Mouse (Mus musculus): Measurements from ENCODE around the gene Aunip.
"Not testable (repeated sequence)": the region's sequence is repeated elsewhere in the genome, so short reads cannot be mapped to it uniquely, and the experiment has no call there.

The Aunip gene

DNA sequence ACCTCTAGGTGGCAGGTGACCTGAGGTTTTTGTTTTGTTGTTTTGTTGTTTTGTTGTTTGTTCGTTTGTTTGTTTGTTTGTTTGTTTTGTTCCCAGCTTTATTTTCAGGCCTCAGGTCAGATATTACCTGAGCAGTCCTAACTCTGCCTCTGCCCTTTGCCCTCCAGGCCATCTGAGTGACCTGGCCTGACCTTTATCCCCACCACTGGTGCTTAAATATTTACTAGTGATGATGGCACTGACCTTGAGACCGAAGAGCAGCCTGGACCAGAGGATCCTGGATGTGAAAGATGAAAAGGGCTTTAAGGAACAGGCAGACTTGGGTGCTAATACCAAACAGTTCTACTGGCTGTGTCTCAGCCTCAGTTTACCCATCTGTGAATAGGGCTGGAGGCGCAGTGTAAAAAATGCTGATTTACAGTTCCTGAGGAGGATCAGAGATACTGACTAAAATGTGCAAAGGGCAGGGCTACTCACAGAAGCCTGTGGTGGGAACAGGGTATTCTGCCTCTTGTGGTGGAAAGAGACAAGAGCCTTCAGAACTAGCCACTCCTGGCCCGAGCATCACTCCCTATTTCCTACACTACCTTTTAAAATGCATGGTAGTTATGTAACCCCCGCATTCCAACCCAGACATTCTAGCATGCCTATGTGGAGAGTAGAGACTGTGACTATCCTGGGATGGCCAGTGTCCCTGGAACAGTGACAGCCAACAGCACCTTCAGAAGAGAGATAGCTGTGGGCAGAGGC lies 25.5 kb upstream of the Aunip start:
- no peak for DNase-seq (ENCODE audit: low spot score)

DNA sequence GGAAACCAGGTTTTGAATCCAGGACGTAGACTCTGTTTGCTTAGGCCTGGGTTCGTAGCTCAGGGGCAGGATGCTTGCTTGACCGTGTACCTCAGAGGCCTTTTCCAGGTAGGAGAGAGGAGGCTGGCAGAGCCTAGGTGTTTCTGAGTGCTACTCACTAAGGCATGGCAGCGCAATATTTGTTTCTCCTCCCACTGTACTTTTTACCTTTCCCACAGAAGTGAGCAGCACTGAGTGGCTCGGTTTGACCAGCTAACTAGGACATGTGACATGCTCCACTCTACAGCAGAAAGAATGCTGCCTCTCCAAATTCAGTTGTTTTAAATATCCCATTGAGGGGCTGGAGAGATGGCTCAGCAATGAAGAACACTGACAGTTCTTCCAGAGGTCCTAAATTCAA lies 22.6 kb upstream of the Aunip start:
- no peak for DNase-seq (ENCODE audit: low spot score)

DNA sequence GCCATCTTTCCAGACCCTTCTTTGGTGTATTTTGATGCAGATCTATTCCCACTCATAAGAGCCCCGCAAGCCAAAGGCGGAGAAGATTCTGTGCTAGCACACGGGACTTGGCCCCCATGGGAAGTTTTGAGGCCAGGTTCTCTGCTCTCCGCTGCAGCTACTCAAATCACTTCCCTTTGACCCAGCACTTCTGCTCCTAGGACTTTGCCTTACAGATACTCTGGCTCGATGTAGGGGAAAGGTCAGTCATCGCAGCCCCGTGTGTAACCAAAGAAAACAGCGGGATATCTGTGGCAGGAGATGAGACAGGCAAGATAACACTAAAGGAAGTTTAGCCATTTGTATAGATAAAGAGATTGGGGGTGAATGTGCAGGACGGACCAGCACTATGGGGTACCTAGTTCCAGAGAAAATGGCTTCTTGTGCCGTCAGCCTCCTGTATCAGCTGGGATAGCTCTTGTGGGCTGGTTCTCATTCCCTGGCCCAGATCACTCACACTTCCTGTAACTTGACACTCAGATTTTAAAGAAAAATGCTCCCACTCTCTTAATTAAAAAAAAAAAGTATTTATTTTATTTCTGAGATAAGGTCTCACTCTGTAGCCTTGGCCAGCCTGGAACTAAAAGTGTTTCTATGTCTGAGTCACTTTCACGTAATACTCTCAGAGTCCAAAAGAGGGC lies 20.7 kb upstream of the Aunip start:
- DNase-seq (ENCODE audit: low spot score), result no peak

DNA sequence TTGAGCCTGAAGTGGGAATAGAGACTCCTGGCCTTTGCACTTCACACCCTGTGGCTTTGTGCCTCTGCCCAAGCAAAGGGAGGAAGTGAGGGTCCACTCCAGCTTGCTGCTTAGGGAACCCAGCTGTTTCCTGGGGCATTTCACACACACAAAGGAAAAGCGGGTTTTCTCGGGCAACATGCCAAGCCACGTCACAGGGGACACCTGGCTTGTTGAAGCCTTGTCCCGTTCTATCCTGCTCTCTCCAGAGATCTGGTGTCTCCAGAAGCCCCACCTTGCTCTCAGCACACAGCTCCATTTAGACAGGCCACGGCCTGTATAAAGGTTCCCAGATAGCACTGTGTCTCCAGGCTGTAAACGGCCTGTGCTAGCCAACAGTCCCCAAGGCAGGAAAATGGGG lies 19.1 kb upstream of the Aunip start:
- DNase-seq (ENCODE audit: low spot score), result no peak

DNA sequence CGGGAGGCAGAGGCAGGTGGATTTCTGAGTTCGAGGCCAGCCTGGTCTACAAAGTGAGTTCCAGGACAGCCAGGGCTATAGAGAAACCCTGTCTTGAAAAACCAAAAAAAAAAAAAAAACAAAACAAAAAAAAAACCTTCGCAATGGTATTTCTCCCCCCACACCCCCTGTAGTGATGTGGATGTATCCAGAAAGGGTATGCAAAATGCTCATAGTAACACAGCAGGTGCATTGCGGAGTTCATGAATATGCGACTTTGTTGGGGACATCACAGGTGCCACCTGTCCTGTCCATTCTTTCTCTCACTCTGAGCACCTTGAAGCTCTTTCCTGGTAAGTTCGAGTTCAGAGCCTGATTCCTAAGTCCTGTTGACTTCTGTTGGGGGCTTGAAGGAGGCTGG lies 16.6 kb upstream of the Aunip start:
- DNase-seq (ENCODE audit: low spot score), result not testable (repeated sequence)

DNA sequence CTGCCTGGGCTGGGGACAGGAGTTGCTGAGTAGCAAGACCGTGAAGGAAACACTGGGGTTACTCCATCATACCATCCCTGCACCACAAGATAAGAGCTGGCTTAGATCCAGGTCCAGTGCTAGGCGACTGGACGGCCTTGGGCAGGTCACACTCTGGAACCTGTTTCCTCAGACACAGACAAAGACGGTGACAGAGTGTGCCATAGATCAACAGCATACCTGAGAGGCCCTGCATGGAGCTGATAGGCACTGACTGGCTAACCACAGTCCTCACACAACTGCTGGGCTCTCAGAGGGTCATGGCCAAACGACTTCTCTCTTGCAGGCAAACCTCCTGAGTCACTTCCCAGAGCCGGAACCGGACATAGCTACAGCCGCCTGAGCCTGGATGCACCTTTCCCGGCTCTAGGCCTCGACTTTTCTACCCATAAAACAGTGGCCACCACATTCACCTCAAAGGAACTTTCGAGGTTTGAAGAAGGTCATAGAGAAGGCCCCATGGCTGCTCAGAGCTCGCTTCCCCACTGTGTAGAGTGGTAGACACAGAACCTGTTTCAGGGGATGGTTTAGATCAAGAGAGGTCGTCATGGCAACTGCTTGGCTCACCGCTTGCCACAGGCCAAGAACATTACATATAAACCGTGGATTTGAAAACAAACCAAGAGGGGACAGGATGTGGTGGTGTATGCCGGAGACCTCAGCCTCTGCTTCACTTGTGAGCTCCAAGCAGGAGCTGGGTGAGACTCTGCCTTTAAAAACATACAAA lies 15.8 kb upstream of the Aunip start:
- peak; percentile 33 for DNase-seq (ENCODE audit: low spot score)

DNA sequence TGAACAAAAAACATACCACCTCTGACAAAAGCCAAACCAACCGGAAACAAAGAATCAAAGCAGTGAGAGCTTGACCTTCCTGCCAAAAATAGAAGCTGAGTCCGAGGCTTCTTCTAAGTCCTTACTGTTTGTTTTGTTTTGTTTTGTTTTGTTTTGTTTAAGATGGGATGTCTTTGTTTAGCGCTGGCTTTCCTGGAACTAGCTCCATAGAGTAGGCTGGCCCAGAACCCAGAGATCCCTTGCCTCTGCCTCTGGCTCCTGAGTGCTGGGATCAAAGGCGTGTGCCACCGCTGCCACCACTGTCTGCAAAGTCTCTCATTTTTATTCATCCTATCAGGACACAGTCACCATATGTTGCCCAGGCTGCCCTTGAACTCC lies 15.3 kb upstream of the Aunip start:
- no peak for DNase-seq (ENCODE audit: low spot score)

DNA sequence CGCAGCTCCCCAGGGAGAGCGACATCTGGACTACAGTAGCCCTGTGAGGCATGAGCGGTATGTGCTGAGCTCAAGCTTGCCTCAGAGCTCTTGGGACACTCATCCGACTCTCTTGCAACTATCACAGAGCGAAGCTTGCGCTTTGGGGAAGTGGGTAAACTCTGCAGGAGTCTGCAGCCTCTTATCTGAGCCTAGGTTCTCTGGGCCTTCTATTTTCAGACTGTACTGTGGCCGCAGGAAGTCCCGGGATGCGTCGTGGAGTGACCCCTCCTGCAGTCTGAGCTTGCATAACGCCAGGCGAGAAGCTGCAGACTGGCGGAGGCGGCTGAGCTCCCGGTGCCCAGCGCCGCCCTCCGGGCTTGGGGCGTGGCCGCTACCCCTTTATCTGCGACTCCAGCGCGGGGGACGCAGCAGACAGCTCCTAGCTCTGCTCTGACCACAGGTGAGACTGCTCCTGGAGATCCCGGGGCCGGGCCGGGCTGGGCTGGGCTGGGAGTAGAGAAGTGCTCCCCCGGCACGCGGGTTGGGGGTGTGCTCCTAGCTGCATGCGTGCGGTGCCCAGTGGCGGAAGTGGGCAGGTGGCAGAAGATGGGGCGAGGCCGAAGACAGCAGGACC lies 14.1 kb upstream of the Aunip start, which contains the start of gene Paqr7:
Gene Paqr7 (plus strand): TSS at position 103 of the 616 bp plus-strand sequence.
- peak; percentile 61 for DNase-seq (ENCODE audit: low spot score)

DNA sequence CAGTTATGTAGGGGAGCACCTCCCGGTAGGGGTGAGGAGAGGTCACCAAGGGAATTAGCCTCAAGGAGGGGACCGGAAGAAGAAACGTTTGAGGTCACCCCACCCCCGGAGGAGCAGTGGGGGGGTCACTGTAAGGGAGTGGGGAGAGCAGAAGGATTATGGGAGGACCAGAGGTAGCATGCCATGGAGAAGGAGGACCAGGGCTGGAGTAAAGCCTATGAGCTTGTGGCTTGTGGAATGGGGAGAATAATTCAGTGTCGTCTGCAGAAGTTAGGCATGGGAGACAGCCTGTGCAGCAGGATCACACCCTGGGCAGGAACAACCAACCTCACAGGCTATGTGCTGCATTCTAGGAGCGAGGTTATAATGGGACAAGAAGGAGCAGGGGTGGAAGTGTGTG lies 13.6 kb upstream of the Aunip start:
- no peak for DNase-seq (ENCODE audit: low spot score)

DNA sequence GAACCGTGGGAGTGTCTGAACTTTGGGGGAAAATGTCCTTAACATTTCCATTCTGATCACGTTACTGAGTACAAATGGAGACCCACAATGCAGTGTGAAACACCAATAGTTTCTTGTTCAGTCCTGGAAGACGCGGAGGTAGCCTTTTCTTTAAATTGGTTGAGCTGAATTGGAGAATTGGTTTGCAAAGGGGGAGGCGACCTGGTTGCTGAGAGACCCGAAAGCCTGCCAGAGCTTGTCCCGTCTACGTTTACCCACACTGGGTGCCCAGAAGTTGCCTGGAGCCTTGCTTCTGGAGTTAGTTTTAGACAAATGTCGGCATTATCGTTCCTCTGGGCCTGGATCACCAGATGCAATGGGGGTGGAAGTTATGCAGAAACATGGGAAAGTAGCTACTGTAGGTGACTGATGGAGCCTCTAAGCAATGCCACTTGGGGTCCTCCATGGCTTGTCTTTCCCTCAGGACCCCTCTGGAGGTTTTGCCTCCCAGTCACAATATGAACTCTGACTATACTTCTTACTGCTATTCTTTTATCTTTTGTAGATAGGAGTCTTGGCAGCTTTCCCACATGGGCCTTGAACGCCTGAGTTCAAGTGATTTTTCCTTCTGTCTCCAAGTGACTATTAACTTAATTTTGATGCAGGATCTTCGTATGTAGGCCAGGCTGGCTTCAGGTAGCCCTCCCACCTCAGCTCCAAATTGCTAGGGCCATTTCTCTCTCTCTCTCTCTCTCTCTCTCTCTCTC lies 12.6 kb upstream of the Aunip start:
- DNase-seq (ENCODE audit: low spot score), result no peak

DNA sequence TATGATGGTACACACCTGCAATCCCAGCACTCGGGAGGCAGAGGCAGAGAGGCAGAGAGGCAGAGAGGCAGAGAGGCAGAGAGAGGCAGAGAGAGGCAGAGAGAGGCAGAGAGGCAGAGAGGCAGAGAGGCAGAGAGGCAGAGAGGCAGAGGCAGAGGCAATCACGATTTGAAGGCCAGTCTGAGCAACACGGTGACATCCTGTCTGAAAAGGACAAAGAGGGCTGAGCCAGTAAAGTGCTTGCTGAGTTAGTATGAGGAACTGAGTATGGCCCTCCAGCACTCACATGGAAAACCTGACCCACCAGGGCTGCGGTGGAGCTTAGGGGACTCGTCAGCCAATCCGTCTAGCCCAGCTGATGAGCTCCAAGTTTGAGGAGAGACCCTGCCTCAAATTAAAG lies 11.8 kb upstream of the Aunip start:
- DNase-seq (ENCODE audit: low spot score), result not testable (repeated sequence)

DNA sequence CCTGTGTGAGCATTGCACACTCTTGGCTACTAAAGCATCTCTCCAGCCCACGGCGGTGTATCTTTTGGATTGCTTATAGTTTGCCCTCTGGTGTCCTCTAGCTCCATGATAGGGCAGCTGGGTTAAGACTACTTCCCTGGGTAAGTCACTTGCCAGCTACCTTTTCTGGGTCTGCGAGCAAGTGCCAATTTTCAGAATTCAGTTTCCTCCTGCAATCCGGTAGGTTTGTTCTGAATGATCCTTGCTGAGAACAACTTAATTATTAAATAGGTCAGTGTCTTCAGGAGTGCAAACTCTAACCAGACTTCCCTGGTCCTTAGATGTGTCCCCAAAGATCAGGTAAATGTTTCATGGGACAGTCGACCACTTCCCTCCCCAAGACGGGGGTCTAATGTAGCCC lies 9.7 kb upstream of the Aunip start:
- DNase-seq (ENCODE audit: low spot score), result no peak

DNA sequence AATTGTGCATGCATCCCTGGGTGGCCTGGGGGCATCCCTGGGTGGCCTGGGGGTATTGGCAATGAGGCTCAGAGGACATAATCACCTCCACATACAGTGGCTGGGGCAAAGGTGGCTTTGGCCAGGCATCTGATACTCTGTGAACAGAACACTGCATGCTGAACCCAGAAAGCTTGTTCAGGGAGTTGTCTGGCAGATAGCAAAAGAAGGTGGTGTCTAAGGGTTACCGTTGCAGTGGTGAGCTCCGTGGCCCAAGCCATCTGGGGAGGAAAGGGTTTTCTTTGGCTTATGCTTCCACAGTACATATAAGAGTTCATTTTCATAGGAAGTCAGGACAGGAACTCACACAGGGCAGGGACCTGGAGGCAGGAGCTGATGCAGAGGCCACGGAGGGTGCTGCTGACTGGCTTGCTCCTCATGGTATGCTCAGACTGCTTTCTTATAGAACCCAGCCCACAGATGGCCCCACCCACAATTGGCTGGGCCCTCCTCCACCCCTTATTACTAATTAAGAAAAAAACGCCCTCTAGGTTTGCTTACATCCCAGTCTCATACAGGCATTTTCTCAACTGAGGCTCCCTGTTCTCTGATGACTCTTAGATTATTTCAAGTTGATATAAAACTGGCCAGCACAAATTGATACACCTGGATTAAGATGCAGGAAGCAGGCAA lies 7.0 kb upstream of the Aunip start:
- DNase-seq (ENCODE audit: low spot score), result no peak

DNA sequence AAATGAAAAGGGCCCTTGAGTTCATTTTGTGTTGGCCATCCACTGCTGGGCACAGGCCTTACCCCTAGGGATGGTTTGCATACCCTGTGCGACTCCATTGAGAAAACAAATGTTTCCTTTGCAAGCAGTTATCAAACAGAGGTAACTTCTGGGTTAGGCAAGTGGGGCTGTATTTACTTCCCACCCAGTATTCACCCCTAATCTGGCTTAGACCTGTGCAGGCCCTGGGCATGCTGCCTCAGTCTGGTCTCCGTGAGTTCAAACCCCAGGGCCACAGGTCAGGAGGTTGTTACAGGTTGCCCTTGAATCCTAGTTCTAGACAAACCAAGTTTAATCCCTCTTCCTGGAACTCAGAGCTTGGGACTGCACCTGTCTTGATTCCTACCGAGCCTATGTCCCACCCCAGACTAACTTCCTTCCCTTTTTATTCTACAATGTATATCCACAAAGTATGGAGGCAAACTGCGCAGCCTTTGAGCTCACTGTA lies 5.5 kb upstream of the Aunip start:
- DNase-seq (ENCODE audit: low spot score), result no peak

DNA sequence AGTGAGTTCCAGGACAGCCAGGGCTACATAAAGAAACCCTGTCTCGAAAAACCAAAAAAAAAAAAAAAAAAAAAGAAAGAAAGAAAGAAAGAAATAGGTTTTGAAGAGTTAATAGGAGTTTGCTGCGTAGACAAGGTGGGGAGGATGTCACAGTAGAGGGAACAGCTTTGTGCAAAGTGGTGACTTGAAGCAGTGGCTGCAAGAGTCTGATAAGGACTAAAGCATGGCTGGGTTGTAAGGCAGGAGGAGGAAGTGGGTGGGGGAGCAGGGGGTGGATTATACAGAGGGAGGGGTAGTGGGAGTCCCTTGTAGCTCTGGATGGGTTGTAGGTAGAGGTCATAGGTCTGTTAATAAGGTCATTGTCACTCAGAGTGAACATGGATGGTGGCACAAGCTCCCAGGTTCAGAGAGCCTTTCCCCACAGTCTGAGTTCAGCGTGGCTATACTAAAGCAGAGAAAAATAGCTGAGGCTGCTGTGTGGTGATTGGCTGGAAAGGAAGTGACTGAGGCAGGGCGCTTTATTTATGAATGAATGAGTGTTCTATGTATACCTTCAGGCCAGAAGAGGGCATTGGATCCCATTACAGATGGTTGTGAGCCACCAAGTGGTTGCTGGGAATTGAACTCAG lies 4.7 kb upstream of the Aunip start:
- peak; percentile 58 for DNase-seq (ENCODE audit: low spot score)

DNA sequence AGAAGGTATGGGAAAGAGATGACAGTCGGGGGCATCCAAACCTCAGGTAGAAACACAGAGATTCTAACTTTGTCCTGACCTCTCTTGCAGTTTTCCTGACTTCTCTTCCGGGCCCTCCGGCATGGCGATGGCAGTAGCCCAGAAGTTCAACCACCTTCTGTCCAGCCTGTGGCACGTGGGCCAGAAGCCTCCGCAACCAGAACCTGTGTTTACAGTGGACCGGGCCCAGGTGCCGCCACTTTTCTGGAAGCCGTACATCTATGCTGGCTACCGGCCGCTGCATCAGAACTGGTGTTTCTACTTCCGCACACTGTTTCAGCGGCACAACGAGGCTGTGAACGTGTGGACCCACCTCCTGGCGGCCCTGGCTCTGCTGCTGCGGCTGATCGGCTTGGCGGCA lies 4.1 kb upstream of the Aunip start:
- DNase-seq (ENCODE audit: low spot score), result no peak

DNA sequence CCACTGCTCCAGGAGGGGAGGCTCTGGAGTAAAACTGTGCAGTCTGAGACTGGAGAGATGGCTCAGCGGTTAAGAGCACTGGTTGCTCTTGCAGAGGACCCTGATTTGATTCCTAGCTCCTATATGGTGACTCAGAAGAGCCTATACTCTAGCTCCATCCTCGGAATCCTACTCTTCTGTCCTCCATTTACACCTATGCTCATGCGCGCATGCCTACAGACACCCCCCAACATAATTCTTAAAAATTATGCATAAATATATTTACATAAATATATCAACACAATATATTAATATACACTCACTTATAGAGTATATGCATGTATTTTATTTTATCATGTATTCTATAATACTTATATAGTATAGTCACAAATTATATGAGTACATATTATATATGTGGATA lies 403 bp upstream of the Aunip start:
- DNase-seq (ENCODE audit: low spot score), result no peak

DNA sequence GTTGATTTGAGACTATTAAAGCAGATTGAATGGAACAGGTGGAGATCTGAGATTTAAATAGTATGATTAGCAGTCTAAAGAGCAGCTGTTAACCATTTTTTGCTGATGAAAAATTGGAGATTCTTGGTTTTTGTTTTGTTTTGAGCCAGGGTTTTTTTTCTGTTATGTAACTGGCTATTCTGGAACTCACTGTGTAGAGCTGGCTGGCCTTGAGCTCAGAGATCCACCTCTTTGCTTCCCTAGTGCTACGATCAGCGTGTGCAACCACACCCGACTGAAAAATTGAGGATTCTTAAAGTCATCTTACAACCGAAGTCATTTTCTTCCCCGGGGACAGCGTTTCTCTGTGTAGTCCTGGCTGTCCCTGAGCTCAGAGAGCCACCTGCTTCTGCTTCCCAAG lies 931 bp downstream of the Aunip start:
- no peak for DNase-seq (ENCODE audit: low spot score)

DNA sequence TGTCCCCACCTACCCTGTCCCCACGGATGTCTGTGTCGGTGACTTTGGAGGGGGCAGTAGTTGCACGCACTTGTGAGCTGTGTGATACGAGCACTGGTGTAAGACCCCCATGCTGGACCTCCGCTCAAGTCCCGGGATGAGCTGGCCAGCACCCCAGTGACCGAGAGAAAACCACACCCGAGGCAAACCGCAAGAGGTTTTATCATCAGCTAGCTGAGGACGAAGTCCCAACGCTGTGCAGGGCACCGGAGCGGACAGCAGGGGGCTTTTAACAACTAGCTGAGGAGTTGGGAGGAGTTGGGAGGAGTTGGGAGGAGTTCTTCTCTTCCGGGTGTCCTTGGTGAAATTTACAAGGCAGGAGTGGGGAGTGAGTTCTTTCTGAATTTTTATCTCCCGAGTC lies 2.0 kb downstream of the Aunip start:
- no peak for DNase-seq (ENCODE audit: low spot score)

DNA sequence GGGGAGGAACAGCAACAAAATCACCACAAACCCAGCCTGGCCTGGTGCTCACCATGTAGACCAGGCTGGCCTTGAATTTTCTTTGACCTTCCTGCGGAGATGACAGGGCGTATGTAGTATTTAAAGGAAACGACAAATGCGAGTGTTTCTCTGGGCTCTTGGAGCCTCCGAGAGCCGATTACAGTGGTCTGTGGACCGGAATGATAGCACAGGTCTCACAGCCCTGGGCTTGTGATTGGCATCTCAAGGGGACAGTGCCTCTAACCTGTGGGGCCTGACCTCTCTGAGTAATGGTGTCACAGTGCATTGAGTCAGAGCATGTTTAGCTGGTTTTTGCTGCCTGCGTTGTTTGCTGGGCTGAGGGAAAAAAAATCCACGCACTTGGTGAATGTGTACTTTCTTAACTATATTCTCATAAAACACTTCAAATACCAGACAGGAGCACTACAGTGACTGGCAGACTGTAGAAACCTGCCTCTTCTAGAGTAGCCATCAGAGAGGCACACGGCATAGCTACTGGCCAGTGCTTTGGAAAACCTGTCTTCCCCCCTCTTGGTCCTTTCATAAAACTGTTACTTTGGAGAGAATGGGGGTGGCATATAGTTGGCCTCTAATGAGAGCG lies 3.6 kb downstream of the Aunip start:
- no peak for DNase-seq (ENCODE audit: low spot score)

Data from c-Kit-positive CD71-positive TER-119-positive erythroid progenitor cells, embryonic 14.5 days (primary cell).